Mouse (Mus musculus) thymus, adult 2 months (tissue): ENCODE data around the gene Dcxr. TPM values are rescaled to one million over a fixed set of nuclear protein-coding genes. Genes with fewer than 3 reads are reported as not detected.
A peak's percentile ranks its signal among the peaks of the same experiment; 100 is the strongest.

Experiments used
- DNase-seq: peaks from one replicate; pipeline ENCODE4 v3.0.0; 2021
- H3K27ac ChIP-seq: fragments of 200-500 bp; 2 replicates; pipeline ENCODE4 v1.5.1; 2012; ENCODE audit warnings: low read length, control low read depth; ENCODE audit not compliant: control insufficient read depth, insufficient read depth
- H3K27me3 ChIP-seq: fragments of 200-500 bp; 2 replicates; pipeline ENCODE4 v1.6.1; 2012; ENCODE audit warnings: mild to moderate bottlenecking, low read length, moderate library complexity, mixed read lengths; ENCODE audit not compliant: control insufficient read depth, insufficient read depth
- H3K36me3 ChIP-seq: fragments of 200-500 bp; 2 replicates; pipeline ENCODE4 v1.6.1; 2012; ENCODE audit warnings: mild to moderate bottlenecking, low read length, moderate library complexity; ENCODE audit not compliant: control insufficient read depth, insufficient read depth
- H3K4me1 ChIP-seq: fragments of 200-500 bp; replicated peaks from 2 replicates; pipeline ENCODE4 v1.6.1; 2012; ENCODE audit warnings: low read length; ENCODE audit not compliant: control insufficient read depth, insufficient read depth
- H3K4me3 ChIP-seq: fragments of 200-500 bp; 2 replicates; pipeline ENCODE4 v1.5.1; 2012; ENCODE audit warnings: mild to moderate bottlenecking, low read length, control low read depth, moderate library complexity; ENCODE audit not compliant: control insufficient read depth, insufficient read depth
- CTCF ChIP-seq: fragments of 200-500 bp; IDR thresholded peaks from 2 replicates; pipeline ENCODE4 v1.5.1; 2012; ENCODE audit warnings: mild to moderate bottlenecking, control low read depth, low read length, moderate library complexity, borderline replicate concordance; ENCODE audit not compliant: control insufficient read depth, poor library complexity, insufficient read depth; ENCODE audit errors: extremely low read depth
- POLR2A ChIP-seq: fragments of 200-500 bp; IDR thresholded peaks from 2 replicates; pipeline ENCODE4 v1.6.1; 2012; ENCODE audit warnings: mild to moderate bottlenecking, low read length, control low read depth, moderate library complexity; ENCODE audit not compliant: control insufficient read depth, poor library complexity, insufficient read depth; ENCODE audit errors: extremely low read depth
- WGBS: fragments of 180-500 bp; shearing (Covaris S2); methylation state at CpG from one replicate; pipeline ENCODE4 v1.1.7; 2018; 5-methylcytosine and 5-hydroxymethylcytosine counted together
- polyA plus RNA-seq: library from polyadenylated mRNA; depleted of rRNA; stranded (reverse); fragments of >200 nt; gene quantifications from 2 replicates; pipeline ENCODE4 v1.2.3, GENCODE M21; 2012

The Dcxr gene
- polyA plus RNA-seq, 1 experiment, result 126 TPM

GRCm38 (mm10) chr11:120721124-120722066 is 5.7 kb downstream of the Dcxr start, which contains the start of gene Rac3:
Rac3 (plus strand) TSS chr11:120721470.
- Histone ChIP-seq H3K36me3 (no peaks in the 10 kb centered on the region), H3K27me3 (no peaks in the 10 kb centered on the region; the same call in 1 of the 2 replicates), H3K4me1 (peaks cover 18% of the 10 kb centered on the region), H3K27ac (no peak within 1 kb of the TSS), H3K4me3 (peak within 1 kb of the TSS; percentile 42)
- 3% methylated on average over 85 of the region's 90 CpGs for WGBS
- TF ChIP-seq POLR2A (no peak), CTCF (no peak)
- peak; percentile 64 for DNase-seq

DNA sequence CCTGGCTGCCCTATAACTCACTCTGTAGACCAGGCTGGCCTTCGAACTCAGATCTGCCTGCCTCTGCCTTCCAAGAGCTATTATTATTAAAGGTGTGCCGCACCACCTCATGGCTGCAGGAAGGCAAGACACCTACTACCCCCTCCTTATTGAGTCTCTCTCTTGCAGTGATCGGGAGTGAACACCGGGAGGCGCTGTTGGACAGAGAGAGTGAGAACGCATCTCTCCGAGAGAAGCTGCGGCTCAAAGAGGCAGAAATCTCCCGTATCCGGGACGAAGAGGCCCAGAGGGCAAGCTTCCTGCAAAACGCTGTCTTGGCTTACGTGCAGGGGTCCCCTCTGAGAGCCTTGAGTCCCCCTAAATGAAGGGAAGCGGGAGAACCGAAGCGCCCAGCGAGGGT is 6.6 kb downstream of the Dcxr start:
- 16% methylated on average over 17 of the region's 17 CpGs for WGBS
- TF ChIP-seq POLR2A, result no peak
- TF ChIP-seq CTCF, result peak; percentile 81; the same call in 1 of the 2 replicates
- DNase-seq, result peak; percentile 92
- H3K4me1 ChIP-seq, result peaks cover 18% of the 10 kb centered on the region
- no peak overlapping the region for H3K4me3 ChIP-seq
- H3K27ac ChIP-seq, result no peak overlapping the region
- no peaks in the 10 kb centered on the region for H3K36me3 ChIP-seq
- H3K27me3 ChIP-seq, result no peaks in the 10 kb centered on the region; the same call in 1 of the 2 replicates

DNA sequence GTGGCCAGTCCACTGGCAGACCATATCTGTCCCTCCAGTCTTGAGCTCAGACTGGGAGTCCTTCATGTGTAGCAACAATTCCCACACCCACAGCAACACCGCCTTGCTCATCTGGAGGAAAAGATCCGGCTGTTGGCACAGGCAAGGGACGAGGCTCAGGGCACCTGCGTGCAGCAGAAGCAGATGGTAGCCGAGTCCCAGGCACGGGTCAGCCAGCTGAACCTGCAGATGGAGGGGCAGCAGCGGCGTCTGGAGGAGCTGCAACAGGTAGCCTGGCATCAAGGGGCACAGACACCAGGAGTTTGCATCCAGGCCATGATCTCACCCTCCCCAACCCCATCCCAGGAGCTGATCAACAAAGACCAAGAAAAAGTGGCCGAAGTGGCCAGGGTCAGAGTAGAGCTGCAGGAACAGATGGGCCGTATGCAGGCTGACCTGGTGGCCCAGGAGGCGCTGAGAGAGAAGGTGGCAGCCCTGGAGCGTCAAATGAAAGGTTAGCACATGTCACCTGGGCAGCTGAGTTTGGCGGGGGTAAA is 7.2 kb downstream of the Dcxr start:
- DNase-seq, result no peak
- no peaks in the 10 kb centered on the region for H3K36me3 ChIP-seq
- WGBS, result 97% methylated on average over 13 of the region's 13 CpGs
- no peak for TF ChIP-seq POLR2A
- no peak for TF ChIP-seq CTCF
- peaks cover 20% of the 10 kb centered on the region for H3K4me1 ChIP-seq
- no peak overlapping the region for H3K4me3 ChIP-seq
- no peaks in the 10 kb centered on the region; the same call in 1 of the 2 replicates for H3K27me3 ChIP-seq
- no peak overlapping the region for H3K27ac ChIP-seq

DNA sequence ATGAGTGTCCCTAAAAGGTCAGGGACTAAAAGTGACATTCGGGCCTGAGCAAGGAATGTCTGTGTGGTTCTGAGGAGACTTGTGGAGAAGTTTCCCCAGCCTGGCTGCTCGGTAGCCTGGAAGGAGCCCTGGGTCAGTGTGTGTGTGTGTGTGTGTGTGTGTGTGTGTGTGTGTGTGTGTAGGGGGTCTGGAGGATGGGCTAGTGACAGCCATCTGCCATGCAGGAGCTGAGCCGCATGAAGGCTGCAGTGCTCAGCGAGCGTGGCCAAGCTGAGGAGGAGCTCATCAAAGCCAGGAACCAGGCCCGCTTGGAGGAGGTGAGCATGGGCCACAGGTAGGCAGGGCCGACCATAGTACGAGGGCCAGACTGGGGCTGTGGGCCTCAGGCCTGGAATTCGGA is 7.8 kb downstream of the Dcxr start:
- Histone ChIP-seq H3K4me3 (no peak overlapping the region), H3K36me3 (no peaks in the 10 kb centered on the region), H3K27ac (no peak overlapping the region), H3K27me3 (no peaks in the 10 kb centered on the region; the same call in 1 of the 2 replicates), H3K4me1 (peaks cover 26% of the 10 kb centered on the region)
- no peak for DNase-seq
- TF ChIP-seq CTCF, result no peak
- TF ChIP-seq POLR2A, result no peak
- WGBS, result 98% methylated on average over 9 of the region's 9 CpGs

- H3K36me3 ChIP-seq, result no peaks in the 10 kb centered on the region
- 94% methylated on average over 9 of the region's 9 CpGs for whole genome bisulfite sequencing
Observed at GRCm38 (mm10) chr11:120715131-120715530, 11.9 kb downstream of the Dcxr start.

DNA sequence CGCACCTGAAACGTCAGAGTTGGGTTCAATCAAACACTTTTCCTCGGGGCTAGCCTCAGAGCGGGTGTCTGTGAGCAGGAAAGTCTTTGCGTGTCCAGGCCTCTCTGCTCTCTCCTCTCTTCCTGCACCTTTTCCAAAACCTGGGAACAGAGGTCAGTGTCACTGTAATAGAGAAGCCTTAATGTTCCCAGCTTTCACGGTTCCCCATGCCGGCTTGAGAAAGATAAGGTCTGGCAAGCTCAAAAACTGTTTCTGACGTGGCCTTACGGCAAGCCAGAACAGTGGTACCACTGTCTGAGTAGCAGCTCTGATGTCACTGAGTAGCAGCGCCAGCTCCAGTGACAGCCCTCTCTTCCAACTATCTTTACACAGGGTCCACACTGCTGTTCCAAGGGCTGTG is 12.5 kb downstream of the Dcxr start:
- WGBS, result 52% methylated on average over 10 of the region's 10 CpGs
- Histone ChIP-seq H3K4me3 (peak overlapping the region; percentile 60), H3K4me1 (peaks cover 15% of the 10 kb centered on the region), H3K27me3 (no peaks in the 10 kb centered on the region), H3K36me3 (no peaks in the 10 kb centered on the region), H3K27ac (no peak overlapping the region)
- no peak for DNase-seq
- no peak for TF ChIP-seq CTCF
- TF ChIP-seq POLR2A, result no peak

More at GRCm38 (mm10) chr11:120715131-120715530, 11.9 kb downstream of the Dcxr start:
- Histone ChIP-seq H3K4me3 (no peak overlapping the region), H3K27ac (no peak overlapping the region), H3K27me3 (no peaks in the 10 kb centered on the region), H3K4me1 (peaks cover 15% of the 10 kb centered on the region)
- TF ChIP-seq POLR2A (no peak), CTCF (no peak)
- DNase-seq, result no peak

DNA sequence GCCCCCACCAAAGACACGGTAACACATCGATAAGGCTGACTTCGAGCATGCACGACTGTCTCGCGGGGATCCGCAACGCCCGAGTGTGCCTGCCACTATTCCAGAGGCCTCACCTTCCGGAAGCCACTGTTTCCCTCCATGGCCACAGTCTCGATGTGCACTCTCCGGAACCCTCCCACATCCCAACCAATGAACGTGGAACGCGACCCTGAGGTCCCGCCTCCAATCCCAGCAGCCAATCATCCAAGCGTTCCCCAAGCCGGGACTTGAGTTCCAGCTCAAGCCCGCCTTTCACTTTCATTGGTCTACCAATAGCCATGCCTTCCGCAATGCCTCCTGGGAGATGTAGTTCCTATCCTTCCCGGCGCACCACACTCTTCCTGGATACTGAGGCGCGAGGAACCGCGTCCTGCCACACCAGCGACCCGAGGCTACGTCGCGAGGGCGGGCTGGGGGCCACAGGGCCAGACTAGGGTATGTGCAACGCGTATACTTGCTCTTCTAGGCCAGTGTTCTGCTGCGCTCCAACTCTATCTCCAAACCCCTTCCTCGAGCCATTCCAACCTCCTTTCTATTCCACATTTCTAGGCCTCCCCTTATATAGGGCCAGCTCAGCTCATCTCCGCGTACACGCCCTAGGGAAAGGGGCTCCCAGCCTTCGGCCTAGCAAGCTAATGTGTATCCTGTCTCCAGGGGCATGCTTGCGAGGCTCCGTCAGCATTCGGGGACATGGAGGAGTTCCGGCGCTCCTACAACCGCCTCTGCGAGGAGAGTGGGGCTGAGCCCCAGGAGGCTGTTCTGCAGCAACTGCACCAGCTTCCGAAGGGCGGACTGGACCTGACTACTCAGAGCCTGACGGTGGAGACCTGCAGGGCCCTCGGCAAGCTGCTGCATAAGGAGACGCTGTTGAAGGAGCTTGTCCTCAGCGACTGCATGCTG is 13.2 kb downstream of the Dcxr start, which contains the start of the genes Cenpx and Lrrc45:
Cenpx (minus strand) TSS at position 159 of the 939 bp plus-strand sequence.
Lrrc45 (plus strand) TSS at position 346 of the 939 bp plus-strand sequence.
- 1% methylated on average over 53 of the region's 53 CpGs for whole genome bisulfite sequencing
- Histone ChIP-seq H3K4me3 (peak within 1 kb of the TSS; percentile 60), H3K4me1 (peaks cover 15% of the 10 kb centered on the region), H3K27ac (no peak within 1 kb of the TSS), H3K36me3 (no peaks in the 10 kb centered on the region), H3K27me3 (no peaks in the 10 kb centered on the region)
- TF ChIP-seq CTCF, result no peak
- peak; percentile 98 for DNase-seq
